Mouse (Mus musculus) liver (tissue): Measurements from ENCODE around the gene Ung.

Experiments used
- DNase-seq: peaks from one replicate; pipeline ENCODE4 v3.0.0-alpha.2; 2020; ENCODE audit warnings: mixed read lengths

Gene Ung

GRCm38 (mm10) chr5:114173877-114174581 lies 43.8 kb downstream of the Ung start:
- no peak for DNase-seq

DNA sequence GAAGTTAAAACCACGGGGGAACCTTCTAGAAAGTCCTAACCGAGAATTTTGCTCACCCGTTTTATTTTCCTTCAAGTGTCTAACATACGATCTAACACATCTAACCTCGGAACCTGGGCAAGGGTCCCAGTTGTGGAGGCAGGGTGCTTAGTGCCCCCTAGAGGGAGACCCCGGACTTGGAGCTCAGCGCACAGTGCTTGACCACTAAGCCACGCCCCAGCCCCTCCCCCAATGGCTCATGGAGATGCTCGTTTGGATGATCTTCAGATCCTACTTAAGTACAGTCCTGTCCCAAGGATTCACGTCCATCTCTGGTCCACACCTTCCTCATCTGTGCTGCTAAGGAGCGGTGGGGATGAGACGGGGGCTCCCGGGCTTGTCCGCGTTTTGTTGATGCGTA lies 44.5 kb downstream of the Ung start:
- peak; percentile 74 for DNase-seq

DNA sequence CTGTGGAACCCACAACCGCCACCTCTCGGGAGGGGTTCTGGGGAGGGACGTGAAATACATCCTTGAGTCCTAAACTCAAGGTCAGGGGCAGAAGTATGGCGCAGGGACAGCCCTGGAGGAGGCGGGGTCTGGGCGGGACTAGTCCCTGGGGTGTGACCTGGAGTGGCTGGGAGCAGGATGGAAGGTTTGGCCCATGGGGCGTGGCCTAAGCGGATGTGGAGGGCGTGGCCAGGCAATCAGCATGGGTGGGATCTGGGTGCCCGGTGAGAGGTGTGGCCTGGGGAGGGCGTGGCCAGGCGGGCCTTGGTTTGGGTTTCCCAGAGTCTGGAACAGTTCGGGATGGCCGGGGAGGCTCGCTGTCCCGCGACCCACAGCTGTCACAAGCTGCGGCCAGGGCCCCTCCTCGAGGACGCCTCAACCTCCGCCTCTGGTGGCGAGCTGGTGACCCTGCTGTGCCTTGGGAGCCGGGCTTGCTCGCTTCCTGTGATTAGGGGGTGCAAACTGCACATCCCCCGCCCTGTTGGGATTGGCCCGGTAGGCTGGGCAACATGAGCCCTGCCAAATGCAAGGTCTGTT lies 45.5 kb downstream of the Ung start:
- peak; percentile 96 for DNase-seq

GRCm38 (mm10) chr5:114176548-114177400 lies 46.6 kb downstream of the Ung start:
- no peak for DNase-seq

GRCm38 (mm10) chr5:114177966-114178719 lies 48.0 kb downstream of the Ung start:
- DNase-seq, result no peak

- DNase-seq, result no peak
Measured at GRCm38 (mm10) chr5:114179541-114179940, 49.4 kb downstream of the Ung start.

DNA sequence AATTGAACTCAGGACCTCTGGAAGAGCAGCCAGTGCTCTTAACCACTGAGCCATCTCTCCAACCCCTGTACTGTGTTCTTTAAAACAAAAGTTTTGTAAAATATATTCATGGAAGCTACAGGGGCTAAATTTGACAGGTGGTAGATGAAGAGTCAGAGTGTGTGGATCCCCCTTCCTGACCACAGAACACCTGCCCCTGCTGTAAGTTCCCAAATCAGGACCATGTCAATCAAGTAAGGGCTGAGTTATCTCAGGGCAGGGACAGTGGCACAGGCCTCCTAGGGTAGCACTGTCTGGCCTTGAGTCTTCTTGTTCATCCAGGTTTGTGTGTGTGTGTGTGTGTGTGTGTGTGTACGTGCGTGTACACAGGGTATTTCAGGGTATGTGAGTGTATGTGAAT lies 53.3 kb downstream of the Ung start:
- DNase-seq, result no peak

DNA sequence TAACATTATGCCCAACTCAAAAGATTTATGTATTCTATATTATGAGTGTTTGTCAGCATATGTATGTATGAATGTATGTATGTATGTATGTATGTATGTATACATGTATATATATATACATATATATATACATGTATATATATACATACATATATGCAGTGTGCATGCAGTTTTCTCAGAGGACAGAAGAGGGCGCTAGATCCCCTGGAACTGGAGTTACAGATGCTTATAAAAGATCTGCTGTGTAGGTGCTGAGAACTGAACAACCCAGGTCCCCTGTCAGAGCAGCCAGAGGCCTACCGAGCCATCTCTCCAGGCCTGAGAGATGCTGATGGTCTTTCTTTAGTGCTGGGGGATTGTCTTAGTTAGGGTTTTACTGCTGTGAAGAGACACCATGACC lies 56.9 kb downstream of the Ung start:
- DNase-seq, result no peak
